26 mouse cellular contexts compared by ENCODE assay signal in genomic region chr11:35182887-35183286, GRCm38 (mm10).
"Had no signal": no experiment of that assay in that cellular context is flagged by ENCODE, and none has a peak within 500 bp of the region (broad histone marks: within the 10 kb centered on the region; RNA-seq: fewer than 3 reads in every experiment).

No protein-coding gene starts in this region.

- H3K27ac ChIP-seq: gastrocnemius, adult 2 months; heart, adult 2 months; heart, embryonic 13.5 days; heart, embryonic 15.5 days; hindbrain, embryonic 10.5 days; hindbrain, embryonic 12.5 days; hindbrain, embryonic 14.5 days; kidney, embryonic 15.5 days; kidney, postnatal 0 days; limb, embryonic 13.5 days; limb, embryonic 15.5 days had no signal

- H3K4me2 ChIP-seq: heart, embryonic 11.5 days; heart, embryonic 13.5 days; heart, embryonic 15.5 days; hindbrain, embryonic 12.5 days; hindbrain, embryonic 14.5 days; kidney, embryonic 15.5 days; limb, embryonic 13.5 days; limb, embryonic 15.5 days had no signal

- ATAC-seq: forebrain, postnatal 0 days; hindbrain, embryonic 16.5 days; inflammation-experienced regulatory T-cells, adult 6 months; intestine, embryonic 16.5 days had no signal

- H3K36me3 ChIP-seq: heart, embryonic 15.5 days; hindbrain, embryonic 10.5 days; hindbrain, embryonic 12.5 days; kidney, embryonic 15.5 days had no signal

- H3K9ac ChIP-seq: forebrain, postnatal 0 days; heart, embryonic 13.5 days; heart, embryonic 15.5 days; hindbrain, embryonic 12.5 days; hindbrain, embryonic 14.5 days; kidney, embryonic 15.5 days; limb, embryonic 13.5 days; limb, embryonic 15.5 days had no signal

- DNase-seq: forebrain, postnatal 0 days; gastrocnemius, adult 2 months; gastrocnemius, postnatal 10 days; gastrocnemius, postnatal 25 days; heart, adult 2 months; heart, postnatal 14 days; heart, postnatal 4 days; kidney, adult 11 months; kidney, adult 2 months; kidney, adult 9 months; kidney, postnatal 14 days; kidney, postnatal 36 days; left cerebral cortex, postnatal 4 days had no signal

- H3K9me3 ChIP-seq: heart, embryonic 13.5 days; heart, embryonic 15.5 days; hindbrain, embryonic 10.5 days; hindbrain, embryonic 12.5 days; kidney, embryonic 15.5 days; limb, embryonic 13.5 days; limb, embryonic 15.5 days had no signal

- H3K27me3 ChIP-seq: heart, embryonic 13.5 days; heart, embryonic 15.5 days; kidney, embryonic 15.5 days; limb, embryonic 13.5 days; limb, embryonic 15.5 days had no signal

- H3K4me3 ChIP-seq: gastrocnemius, adult 2 months; heart, adult 2 months; heart, embryonic 13.5 days; heart, embryonic 15.5 days; hindbrain, embryonic 10.5 days; hindbrain, embryonic 12.5 days; kidney, embryonic 15.5 days; limb, embryonic 13.5 days; limb, embryonic 15.5 days had no signal
